Mouse (Mus musculus): ENCODE data around the gene Armc7.

Armc7 gene

DNA sequence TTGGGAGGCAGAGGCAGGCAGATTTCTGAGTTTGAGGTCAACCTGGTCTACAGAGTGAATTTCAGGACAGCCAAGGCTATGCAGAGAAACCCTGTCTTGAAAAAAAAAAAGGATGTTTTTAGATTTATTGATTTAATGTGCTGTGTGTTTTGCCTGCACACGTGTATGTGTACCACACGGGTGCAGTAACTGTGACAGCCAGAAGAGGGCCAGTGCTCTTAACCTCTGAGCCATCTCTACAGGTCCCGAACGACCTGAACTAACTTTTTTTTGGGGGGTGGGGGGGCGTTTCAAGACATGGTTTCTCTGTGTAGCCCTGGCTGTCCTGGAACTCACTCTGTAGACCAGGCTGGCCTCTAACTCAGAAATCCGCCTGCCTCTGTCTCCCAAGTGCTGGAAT lies 20.6 kb upstream of the Armc7 start:
- 87% methylated on average over 6 of the region's 6 CpGs for WGBS

DNA sequence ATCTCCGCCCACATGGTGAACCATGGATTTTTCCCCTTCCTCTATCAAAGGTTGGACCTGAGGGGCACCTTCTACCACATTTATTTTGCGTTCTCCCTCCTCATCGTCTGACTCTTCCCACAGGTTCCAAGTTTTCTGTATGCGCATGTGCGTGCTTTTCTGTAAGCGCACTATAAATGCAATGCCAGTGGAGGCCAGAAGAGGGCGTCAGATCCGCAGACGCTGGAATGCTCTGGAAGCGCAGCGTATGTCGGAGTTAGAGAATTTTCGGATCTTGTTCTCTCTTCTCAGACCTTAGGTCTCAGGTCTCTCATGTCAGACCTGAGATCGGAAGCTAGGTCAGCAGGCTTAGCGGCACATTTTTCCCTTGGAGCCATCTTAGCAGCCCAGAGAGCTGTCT lies 19.8 kb upstream of the Armc7 start:
- 89% methylated on average over 15 of the region's 15 CpGs for WGBS

- WGBS, result 90% methylated on average over 5 of the region's 5 CpGs
Observed at GRCm38 (mm10) chr11:115456182-115456581, 19.3 kb upstream of the Armc7 start.

- 50% methylated on average over 6 of the region's 6 CpGs for WGBS
Observed at GRCm38 (mm10) chr11:115457405-115457804, 18.1 kb upstream of the Armc7 start.

DNA sequence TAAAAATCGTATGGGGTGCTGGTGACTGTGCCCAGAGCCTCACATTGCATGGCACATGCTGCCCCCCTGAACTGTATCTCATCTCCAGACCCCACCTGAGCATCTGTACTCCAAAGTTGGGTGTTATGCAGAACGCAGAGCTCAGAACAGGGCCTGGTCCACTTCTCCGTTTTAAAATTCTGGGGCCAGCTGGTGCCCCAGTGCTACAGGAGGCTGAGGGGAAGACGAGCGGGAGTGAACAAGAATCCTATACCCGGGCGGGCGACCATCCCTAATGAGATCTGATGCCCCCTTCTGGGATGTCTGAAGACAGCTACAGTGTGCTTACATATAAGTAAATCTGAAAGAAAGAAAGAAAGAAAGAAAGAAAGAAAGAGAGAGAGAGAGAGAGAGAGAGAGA lies 14.5 kb upstream of the Armc7 start:
- WGBS, result 54% methylated on average over 8 of the region's 8 CpGs

- 79% methylated on average over 5 of the region's 5 CpGs for WGBS
Observed at GRCm38 (mm10) chr11:115461846-115462242, 13.6 kb upstream of the Armc7 start.

DNA sequence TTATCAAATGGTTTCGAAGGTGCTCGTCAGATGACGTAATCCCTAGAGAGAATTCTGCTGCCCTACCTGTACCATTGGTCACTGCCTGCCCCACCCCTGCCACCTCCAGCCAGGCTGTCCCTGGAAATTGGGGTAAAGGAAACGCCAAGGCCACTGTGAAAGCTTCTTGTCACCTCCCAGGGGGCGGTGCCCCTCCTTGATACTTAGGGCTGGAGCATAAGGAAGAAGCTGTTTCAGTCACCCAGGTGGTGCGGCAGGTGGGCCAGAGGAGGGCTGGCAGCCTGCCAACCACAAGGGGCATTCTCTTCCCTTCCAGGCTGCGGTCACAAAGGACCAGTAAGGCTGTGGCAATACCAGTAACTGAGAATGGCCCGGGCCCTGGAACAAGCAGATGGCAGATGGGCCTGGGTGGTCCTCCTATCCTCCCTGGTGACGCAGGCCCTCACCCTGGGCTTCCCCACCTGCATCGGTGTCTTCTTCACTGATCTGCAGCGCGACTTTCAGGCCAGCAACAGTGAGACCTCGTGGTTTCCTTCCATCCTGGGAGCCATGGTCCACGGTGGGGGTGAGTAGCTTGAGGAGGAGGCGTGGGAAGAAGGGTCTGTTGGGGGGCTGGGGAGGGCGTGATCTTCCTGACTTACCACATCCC lies 13.1 kb upstream of the Armc7 start, which contains the start of gene Slc16a5:
TSS of gene Slc16a5 (plus strand) at position 232 of the 649 bp plus-strand sequence.
- 79% methylated on average over 16 of the region's 16 CpGs for WGBS

- 84% methylated on average over 11 of the region's 11 CpGs for WGBS
Observed at GRCm38 (mm10) chr11:115463397-115463796, 12.1 kb upstream of the Armc7 start.

DNA sequence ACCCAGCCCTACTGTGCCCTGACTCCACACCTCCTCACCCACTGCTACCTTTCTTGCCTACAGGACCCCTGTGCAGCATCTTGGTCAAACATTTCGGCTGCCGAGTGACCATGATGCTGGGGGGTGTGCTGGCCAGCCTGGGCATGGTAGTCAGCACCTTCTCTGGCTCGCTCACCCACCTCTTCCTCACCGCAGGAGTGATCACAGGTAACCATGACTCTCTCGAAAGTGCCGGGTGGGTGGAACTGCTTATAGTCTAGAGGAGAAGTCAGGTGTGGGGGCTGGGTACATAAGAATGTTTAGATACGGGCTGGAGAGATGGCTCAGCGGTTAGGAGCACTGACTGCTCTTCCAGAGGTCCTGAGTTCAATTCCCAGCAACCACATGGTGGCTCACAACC lies 10.6 kb upstream of the Armc7 start:
- WGBS, result 83% methylated on average over 8 of the region's 8 CpGs

DNA sequence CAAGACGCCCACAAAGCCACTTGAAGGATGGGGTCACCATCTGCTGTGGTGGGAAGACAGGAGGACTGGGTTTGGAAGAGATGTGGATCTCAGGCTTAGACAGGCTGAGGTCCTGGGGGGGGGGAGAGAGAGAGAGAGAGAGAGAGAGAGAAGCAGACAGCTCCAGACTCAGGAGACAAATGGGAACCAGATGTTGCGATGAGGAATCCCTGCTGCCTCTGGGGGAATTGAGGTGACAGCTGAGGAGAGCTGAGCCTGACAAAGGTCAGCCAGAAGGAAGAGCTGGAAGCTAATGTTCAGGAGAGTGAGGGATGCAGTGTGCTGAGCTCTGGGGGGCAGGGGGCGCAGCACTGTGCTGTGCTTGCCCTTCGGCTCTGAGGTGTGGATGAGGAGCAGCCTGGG lies 8.2 kb upstream of the Armc7 start:
- WGBS, result 89% methylated on average over 4 of the region's 4 CpGs

- 91% methylated on average over 7 of the region's 7 CpGs for WGBS
Observed at GRCm38 (mm10) chr11:115472183-115472582, 3.3 kb upstream of the Armc7 start.

DNA sequence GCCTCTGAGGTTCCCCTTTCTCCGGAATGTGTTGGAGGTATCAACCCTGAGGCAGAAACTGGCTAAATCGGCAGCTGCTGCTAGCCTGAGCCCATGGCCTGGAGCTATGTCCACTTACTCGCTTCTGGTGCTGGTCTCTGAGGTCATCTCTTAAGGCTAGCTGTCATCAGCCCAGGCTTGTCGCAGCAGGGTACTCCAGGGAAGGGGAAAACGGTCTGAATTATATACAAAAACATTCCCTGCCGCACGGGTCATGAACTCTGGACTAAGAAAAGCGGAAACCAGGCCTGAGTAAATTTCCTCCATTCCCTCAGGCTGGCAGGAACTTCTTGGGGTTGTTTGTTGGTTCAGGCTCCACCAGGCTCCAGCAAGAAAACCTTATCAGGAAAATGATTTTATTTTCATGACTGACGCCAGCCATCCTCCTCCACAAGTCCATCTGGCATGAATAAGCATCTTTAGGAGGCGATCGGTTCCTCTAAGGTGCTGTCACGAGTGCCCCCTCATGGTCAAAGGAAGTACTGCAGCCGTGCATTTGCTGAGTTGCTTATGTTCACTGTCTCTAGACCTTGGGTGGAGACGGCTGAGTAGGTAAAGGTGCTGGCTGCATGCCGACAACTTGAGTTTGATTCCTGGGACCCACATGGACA lies 1.7 kb upstream of the Armc7 start:
- 20% methylated on average over 15 of the region's 15 CpGs for WGBS

DNA sequence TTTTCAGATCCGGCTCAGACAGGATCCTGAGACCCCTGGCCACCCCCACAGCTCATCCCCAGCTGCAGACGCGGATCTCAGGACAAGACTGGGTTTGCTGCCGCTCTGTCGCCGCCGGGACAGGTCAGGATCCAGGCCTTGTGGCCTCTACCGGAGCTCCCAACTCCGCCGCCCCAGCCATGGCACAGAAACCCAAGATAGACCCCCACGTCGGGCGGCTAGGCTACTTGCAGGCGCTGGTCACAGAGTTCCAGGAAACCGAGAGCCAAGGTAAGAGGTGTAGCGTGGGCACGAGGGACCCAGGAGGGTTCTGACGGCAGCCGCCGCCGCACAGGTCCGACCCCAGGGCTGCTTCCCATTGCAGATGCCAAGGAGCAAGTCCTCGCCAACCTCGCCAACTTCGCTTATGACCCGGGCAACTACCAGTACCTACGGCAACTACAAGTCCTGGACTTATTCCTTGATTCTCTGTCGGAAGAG lies 331 bp downstream of the Armc7 start:
- 2% methylated on average over 28 of the region's 28 CpGs for WGBS

GRCm38 (mm10) chr11:115476630-115477029 lies 1.2 kb downstream of the Armc7 start:
- WGBS, result 74% methylated on average over 4 of the region's 4 CpGs

- WGBS, result 85% methylated on average over 7 of the region's 7 CpGs
Observed at GRCm38 (mm10) chr11:115477388-115477787, 1.9 kb downstream of the Armc7 start.

GRCm38 (mm10) chr11:115478296-115478938 lies 3.0 kb downstream of the Armc7 start:
- 43% methylated on average over 9 of the region's 9 CpGs for WGBS

- WGBS, result 46% methylated on average over 6 of the region's 6 CpGs
Observed at GRCm38 (mm10) chr11:115481553-115482259, 6.2 kb downstream of the Armc7 start.

- 68% methylated on average over 11 of the region's 11 CpGs for whole genome bisulfite sequencing
Observed at GRCm38 (mm10) chr11:115483278-115483677, 7.8 kb downstream of the Armc7 start.

DNA sequence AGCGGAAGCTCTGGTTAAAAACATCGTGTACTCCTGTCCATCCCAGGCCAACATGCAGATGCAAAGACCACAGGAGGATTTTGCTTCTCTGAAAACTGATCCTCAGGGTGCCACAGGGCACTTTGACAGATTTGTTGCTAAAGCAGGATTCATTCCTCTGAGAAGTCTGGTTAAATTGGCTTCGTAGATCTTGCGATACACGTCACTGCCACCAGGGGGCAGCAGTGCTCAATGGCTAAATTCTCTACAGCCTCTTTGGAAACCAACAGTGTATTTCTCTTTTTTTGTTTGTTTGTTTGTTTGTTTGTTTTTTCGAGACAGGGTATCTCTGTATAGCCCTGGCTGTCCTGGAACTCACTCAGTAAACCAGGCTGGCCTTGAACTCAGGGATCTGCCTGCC lies 8.3 kb downstream of the Armc7 start:
- 18% methylated on average over 6 of the region's 6 CpGs for WGBS

DNA sequence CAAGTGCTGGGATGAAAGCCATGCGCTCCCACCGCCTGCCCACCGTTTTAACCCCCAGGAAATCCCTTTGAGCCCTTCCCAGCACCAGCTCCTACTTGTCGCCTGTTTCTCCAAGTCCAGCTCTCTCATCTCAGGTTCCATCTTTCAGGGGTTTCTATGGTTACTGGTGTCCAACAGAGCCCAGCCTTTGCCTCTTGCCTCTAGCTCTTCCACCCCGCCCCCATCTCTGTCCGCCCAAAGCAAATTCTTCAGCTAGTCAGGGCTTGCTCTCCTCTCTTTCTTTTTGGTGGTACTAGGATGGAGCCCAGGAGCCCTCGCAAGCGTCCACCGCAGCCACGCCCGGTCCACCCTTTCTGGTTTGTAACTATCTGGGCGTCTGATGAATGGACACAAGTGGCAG lies 9.7 kb downstream of the Armc7 start:
- WGBS, result 59% methylated on average over 12 of the region's 12 CpGs

DNA sequence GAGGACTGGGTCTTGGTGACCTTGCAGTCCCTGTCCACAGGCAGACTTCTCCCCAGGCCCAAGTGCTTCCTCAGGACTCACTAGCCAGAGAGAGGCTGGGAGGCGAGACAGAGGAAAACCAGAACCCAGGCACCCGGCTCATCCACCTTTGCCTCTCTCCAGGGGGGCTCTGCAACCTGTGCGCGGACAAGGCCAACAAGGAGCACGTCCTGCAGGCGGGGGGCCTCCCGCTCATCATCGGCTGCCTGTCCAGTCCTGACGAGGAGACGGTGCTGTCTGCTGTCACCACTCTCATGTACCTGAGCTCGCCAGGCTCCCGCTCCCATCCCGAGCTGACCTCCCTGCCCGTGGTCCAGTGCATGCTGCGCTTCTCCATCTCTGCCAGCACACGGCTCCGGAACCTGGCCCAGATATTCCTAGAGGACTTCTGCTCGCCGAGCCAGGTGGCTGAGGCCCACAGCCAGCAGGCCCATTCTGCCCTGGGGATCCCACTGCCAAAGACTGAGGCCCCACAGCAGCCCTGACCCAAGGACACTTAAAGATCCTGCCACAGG lies 13.2 kb downstream of the Armc7 start:
- WGBS, result 84% methylated on average over 19 of the region's 19 CpGs
